Mouse (Mus musculus) right cerebral cortex, adult 18-20 months (tissue): ENCODE results near the gene Grk2.
"Not testable (repeated sequence)": the region's sequence is repeated elsewhere in the genome, so short reads cannot be mapped to it uniquely, and the experiment has no call there.

Experiments
- DNase-seq: peaks from one replicate; pipeline ENCODE4 v3.0.0; 2022; ENCODE audit warnings: mixed read lengths

Grk2 gene

GRCm38 (mm10) chr19:4268566-4269361 is 37.3 kb downstream of the Grk2 start, which contains the start of gene Ssh3:
TSS of gene Ssh3 (minus strand) at chr19:4269180.
- DNase-seq = peak; percentile 82

GRCm38 (mm10) chr19:4265956-4266355 is 40.1 kb downstream of the Grk2 start:
- DNase-seq = no peak

GRCm38 (mm10) chr19:4264171-4264780 is 41.7 kb downstream of the Grk2 start:
- no peak for DNase-seq

GRCm38 (mm10) chr19:4263702-4264101 is 42.3 kb downstream of the Grk2 start:
- no peak for DNase-seq

- DNase-seq = no peak
Measured at GRCm38 (mm10) chr19:4262756-4263155, 43.3 kb downstream of the Grk2 start.

- DNase-seq = no peak
Measured at GRCm38 (mm10) chr19:4261038-4261698, 44.9 kb downstream of the Grk2 start.

- DNase-seq = no peak
Measured at GRCm38 (mm10) chr19:4257897-4258252, 48.1 kb downstream of the Grk2 start.

- peak; percentile 92 for DNase-seq
Measured at GRCm38 (mm10) chr19:4257216-4257896, 48.7 kb downstream of the Grk2 start.

GRCm38 (mm10) chr19:4255583-4256162 is 50.3 kb downstream of the Grk2 start:
- DNase-seq = no peak

- DNase-seq = no peak
Measured at GRCm38 (mm10) chr19:4254230-4254629, 51.8 kb downstream of the Grk2 start.

GRCm38 (mm10) chr19:4248683-4249082 is 57.3 kb downstream of the Grk2 start:
- not testable (repeated sequence) for DNase-seq

GRCm38 (mm10) chr19:4247010-4247409 is 59.0 kb downstream of the Grk2 start:
- no peak for DNase-seq

- no peak for DNase-seq
Measured at GRCm38 (mm10) chr19:4244775-4245174, 61.2 kb downstream of the Grk2 start.

- no peak for DNase-seq
Measured at GRCm38 (mm10) chr19:4242416-4242815, 63.6 kb downstream of the Grk2 start.

GRCm38 (mm10) chr19:4240247-4240668 is 65.8 kb downstream of the Grk2 start:
- no peak for DNase-seq
